Mouse (Mus musculus) B cell, adult 2 months (primary cell): ENCODE measurements around the gene Tbc1d10a.
"Not testable (repeated sequence)": the region's sequence is repeated elsewhere in the genome, so short reads cannot be mapped to it uniquely, and the experiment has no call there.

Source experiments
- DNase-seq, 2 experiments: peaks; one replicate each; pipeline ENCODE4 v3.0.0; 2022

Gene Tbc1d10a

GRCm38 (mm10) chr11:4184251-4184952 is 2.2 kb upstream of the Tbc1d10a start:
- peak; percentile 23 to 35 for DNase-seq

- DNase-seq = not testable (repeated sequence)
Observed at GRCm38 (mm10) chr11:4185480-4185879, 1.1 kb upstream of the Tbc1d10a start.

- no peak for DNase-seq
Observed at GRCm38 (mm10) chr11:4187318-4187700, 720 bp downstream of the Tbc1d10a start.

DNA sequence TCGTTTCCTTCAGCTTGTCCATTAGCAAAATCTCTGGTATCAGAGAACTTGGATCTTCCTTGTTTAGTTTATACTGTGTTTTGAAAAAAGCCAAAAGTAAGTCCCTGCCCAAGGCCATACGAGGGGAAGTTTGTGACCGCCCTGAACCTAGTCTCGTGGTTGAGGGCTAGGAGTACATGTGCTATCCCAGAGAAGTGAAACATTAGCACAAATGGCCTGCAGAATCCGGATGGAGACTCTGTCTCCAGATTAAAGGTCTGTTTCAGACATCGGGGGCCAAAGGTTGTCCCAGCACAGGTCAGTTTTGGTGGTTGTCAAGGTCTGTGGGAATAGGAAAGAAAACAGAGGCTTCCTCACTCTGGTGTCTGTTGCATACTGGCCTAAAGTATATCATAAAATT is 2.6 kb downstream of the Tbc1d10a start:
- no peak for DNase-seq

DNA sequence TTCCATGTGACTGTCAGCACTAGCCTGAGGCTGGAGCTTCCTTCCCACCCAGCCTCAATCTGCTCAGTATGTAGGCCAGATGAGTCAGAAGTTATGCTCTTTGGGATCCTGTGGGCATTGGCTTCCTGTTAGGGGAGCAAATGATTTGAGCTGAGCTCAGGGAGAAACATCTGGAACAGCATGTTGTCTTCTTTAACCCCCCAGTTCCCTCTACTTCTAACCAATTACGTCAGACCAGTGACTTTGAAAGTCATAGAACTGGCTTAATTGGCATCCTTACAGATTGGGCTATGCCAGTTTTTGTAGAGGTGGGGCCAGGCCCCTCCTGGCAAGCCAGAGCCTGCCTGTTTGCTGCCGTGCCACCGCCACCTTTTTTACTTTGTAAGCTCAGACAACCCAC is 4.1 kb downstream of the Tbc1d10a start:
- no peak for DNase-seq

DNA sequence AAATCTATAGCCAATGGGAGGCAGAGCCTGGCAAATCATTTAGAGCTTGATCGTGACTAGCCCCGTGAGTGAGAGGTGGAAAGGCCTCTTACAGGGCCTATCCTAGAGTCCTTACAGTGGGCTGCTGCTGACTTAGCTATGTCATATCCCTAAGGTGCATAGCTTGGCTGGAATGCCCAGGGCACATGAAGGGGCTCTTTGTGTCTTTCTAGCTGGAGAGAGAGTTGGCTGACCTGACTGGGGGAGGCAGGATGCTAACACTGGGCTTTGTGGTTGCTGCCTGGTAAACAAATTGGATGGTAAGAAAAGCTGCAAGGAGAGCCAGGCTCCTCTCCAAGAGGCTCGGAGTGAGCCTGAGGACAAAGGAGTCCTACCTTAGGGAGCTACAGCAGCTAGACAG is 6.2 kb downstream of the Tbc1d10a start:
- DNase-seq = no peak

GRCm38 (mm10) chr11:4193420-4193819 is 6.8 kb downstream of the Tbc1d10a start:
- DNase-seq = no peak

DNA sequence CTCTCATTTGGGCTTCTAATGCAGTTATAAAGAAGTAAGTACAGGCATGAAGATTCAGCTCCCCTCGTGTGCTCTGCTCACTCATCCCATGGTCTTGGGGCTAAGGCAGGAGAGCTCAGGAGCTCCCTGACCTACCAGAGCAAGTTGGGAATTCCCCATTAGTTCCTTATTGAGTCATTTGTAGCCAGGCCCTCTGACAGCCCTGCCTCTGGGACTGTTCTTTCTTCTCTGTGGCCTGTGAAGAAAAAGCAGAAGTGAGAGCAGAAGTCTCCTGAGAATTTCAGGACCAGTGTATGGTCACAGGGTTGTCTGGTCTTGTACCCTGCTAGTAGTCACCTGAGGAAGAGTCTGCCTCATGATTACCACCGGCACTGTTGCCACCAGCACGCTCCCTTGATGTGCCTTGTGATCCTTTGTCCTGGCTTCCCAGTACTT is 9.0 kb downstream of the Tbc1d10a start:
- DNase-seq = peak; percentile 74 to 81

DNA sequence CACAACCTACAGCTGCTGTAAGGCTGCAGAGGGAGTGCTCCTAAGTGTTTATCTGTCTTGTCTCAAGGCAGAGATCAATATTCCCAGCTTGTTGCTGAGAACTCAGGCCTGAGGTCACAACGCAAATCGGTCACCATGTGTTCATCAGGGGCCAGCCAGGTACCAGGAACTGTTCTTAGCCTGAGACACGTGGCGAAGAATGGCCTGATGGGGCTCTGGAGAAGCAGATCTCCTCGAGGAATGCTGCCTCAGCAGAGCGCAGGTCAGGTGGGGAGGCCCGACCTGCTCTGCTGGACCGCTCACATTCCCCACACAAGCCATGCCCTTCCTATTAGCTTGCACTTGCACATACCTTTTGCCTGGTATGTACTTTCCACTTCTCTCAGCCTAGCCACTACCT is 10.0 kb downstream of the Tbc1d10a start:
- no peak for DNase-seq

DNA sequence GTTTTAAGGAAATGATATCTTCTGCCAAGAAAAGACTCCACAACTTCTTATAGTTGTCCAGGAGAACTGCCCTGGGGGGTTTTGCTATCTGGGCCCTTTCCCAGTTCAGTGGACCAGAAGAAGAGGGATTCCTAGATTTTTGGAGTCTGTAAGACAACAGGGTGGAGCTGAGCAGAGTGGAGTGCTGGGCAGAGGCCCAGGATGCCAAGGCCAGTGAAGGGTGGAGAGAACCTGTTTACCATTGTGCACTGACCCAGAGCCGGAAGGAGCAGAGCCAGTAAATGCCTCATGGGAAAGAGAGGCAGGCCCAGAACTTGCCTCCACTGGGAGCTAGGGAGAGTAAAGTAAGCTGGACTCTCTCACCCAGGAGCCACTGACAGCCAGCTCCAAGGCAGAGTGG is 11.1 kb downstream of the Tbc1d10a start:
- peak in 1 of 2 experiments; percentile 19 for DNase-seq

- no peak for DNase-seq
Observed at GRCm38 (mm10) chr11:4201981-4202700, 15.6 kb downstream of the Tbc1d10a start.

- no peak for DNase-seq
Observed at GRCm38 (mm10) chr11:4202995-4203704, 16.6 kb downstream of the Tbc1d10a start.

GRCm38 (mm10) chr11:4203705-4204074 is 17.1 kb downstream of the Tbc1d10a start:
- no peak for DNase-seq

DNA sequence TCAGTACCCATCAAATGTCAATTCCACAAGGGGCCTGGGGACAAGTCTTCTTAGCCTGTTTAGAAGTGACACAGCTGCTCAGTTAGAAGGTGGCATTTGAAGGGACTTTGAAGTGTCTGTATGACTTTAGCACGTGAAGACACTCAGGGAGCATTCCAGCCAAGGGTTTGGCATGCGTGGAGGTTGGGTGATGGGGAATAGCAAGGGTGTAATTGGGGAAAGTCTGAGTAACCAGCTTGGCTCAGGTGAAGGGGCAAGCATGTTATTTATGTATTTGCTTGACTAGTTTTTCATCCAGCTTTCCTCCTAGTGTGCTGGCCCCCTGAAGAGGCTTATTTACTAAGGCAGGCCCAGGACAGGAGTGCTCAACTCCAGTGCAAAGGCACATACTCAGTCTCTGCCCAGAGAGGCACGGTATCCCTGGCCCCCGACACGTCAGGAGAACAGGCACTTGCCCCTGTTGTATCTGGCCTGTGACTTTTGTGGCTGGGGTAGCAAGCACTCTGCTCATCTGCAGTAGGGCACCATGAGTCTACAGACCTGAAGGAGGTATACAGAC is 18.6 kb downstream of the Tbc1d10a start:
- no peak for DNase-seq

DNA sequence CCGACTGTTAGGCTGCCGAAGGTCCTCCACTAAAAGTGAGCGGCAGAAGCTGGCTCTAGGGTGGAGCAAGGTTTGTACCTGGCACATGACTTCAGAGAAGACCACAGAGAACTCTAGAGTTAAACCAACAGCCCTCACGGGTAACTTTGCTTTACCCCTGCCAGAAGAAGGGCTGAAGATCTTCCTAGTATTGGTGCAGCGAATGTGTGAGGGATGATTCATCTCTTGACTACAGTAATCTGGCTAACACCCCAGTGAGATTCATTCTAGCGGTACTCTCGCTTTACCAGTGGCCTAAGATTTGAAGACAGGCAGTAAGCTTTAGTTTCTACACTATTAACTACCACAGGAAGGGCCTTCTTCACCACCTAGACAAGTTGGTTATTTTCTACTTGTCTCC is 19.4 kb downstream of the Tbc1d10a start:
- DNase-seq = no peak

DNA sequence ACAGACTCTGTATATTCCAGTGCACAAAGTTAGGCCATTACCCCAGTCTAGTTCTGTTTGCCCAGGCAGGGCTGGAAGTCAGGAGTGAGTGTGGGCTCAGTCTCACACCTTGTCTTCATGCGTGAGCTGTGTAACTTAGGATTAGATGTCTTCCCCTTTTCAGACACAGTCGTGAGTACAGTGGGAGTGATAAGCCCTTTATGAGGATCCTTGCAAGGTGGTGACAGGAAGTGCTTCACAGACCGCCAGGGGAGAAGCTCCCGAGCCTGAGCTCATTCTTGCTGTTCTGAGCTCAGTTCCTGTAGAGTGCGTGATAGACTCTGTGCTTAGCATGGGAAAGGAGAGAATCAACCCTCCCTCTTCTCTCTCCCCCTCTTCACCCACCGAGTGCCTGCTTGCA is 20.0 kb downstream of the Tbc1d10a start:
- no peak for DNase-seq

GRCm38 (mm10) chr11:4207655-4208054 is 21.1 kb downstream of the Tbc1d10a start:
- no peak for DNase-seq

- peak; percentile 26 to 29 for DNase-seq
Observed at GRCm38 (mm10) chr11:4209556-4209955, 23.0 kb downstream of the Tbc1d10a start.

DNA sequence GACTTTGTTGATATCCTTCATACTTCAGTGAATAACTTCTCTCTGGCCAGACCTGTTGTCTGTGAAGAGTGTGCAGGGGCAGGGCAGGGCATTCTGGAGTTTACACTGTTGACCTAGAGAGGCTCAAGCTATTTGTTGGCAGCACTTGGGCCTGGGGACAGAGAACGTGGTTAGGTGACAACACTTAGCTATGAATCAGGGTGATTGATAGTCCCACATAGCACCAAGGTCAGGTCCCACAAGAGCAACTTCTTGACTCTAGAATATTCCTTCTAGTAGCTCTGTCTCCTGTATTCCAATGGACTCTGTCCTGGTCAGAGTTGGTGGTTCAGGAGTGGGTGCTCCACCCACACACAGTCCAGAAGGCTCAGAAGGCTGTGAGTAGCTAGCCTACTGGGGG is 24.2 kb downstream of the Tbc1d10a start:
- no peak for DNase-seq

DNA sequence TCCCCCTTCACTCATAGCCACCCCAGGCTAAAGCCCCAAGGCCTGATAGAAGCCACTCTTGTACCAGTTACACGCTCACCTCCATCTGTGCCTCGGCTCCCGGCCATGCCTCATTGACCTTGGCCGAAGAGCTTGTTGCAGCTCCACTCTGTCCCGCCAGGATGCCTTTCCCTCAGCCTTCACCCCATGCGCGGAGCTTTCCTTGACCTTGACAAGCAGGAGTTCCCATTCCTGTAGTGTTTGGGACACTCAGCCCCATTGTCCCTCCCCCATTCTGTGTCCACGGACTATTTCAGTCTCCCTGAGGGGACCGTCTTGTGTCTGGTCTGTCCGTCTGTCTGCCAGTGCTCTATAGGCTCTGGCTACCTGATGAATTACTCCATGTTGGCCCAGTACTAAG is 26.5 kb downstream of the Tbc1d10a start:
- DNase-seq = no peak

DNA sequence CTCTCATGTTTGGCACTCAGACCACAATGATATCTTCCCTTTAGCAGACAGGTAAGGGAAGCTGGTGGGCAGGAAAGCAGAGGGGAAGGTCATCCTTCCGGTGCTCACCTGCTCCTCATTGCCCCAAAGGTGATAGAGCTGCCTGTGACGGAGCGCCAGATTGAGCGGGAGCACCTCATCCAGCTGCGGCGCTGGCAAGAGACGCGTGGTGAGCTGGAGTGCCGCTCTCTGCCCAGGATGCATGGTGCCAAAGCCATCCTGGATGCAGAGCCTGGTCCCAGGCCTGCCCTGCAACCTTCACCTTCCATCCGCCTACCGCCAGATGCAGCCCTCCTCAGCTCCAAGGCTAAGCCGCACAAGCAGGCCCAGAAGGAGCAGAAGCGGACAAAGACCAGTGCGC is 28.0 kb downstream of the Tbc1d10a start:
- no peak for DNase-seq

DNA sequence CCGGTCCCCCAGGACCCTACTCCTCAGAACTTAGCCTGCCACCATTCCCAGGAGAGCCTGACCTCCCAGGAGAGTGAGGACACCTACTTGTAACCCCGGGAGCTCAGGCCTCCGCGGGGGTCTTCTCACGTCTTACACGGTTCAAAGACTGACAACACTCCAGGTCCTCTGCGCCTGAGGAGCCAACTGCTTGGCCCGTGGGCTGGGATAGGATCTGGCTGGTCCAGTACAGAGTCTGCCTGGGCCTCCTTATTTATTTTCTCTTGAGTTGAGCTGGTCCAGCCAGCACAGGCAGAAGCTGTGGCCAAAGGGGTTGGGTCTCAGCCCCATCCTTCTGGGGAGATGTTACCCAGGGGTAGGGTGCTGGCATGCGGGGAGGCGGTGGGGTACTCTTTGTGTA is 28.5 kb downstream of the Tbc1d10a start:
- DNase-seq = no peak

- no peak for DNase-seq
Observed at GRCm38 (mm10) chr11:4216248-4217000, 29.8 kb downstream of the Tbc1d10a start.
